Mouse (Mus musculus): Measurements from ENCODE around the gene Castor1. TPM values are rescaled to one million over a fixed set of nuclear protein-coding genes. Genes with fewer than 3 reads are reported as not detected.
A peak's percentile ranks its signal among the peaks of the same experiment; 100 is the strongest.

Castor1 gene
- polyA plus RNA-seq, 1 experiment from 2014 or later: 2.1 TPM

GRCm38 (mm10) chr11:4187318-4187700, 30.7 kb upstream of the Castor1 start:
- Histone ChIP-seq H3K9ac (replicated peaks; ENCODE audit: low read length) (peak overlapping the region; percentile 84), H3K36me3 (ENCODE audit: control insufficient read depth, insufficient read depth, low read length) (peaks cover 10% of the 10 kb centered on the region), H3K9me3 (ENCODE audit: control insufficient read depth, low read length) (no peaks in the 10 kb centered on the region), H3K27ac (replicated peaks; ENCODE audit: low read depth, low read length) (no peak overlapping the region), H3K4me1 (ENCODE audit: control insufficient read depth, insufficient read depth, low read length) (peaks cover 10% of the 10 kb centered on the region), H3K4me2 (ENCODE audit: low read length) (peak overlapping the region; percentile 88), H3K27me3 (ENCODE audit: control insufficient read depth, insufficient read depth, low read length) (no peaks in the 10 kb centered on the region), H3K4me3 (replicated peaks; ENCODE audit: low read depth, low read length) (peak overlapping the region; percentile 84)
- 10% methylated on average over 9 of the region's 9 CpGs for WGBS
- ATAC-seq (ENCODE audit: low FRiP score, low TSS enrichment) (no peak), DNase-seq (peak; percentile 10)

DNA sequence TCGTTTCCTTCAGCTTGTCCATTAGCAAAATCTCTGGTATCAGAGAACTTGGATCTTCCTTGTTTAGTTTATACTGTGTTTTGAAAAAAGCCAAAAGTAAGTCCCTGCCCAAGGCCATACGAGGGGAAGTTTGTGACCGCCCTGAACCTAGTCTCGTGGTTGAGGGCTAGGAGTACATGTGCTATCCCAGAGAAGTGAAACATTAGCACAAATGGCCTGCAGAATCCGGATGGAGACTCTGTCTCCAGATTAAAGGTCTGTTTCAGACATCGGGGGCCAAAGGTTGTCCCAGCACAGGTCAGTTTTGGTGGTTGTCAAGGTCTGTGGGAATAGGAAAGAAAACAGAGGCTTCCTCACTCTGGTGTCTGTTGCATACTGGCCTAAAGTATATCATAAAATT, 28.8 kb upstream of the Castor1 start:
- H3K4me3 ChIP-seq (replicated peaks; ENCODE audit: low read depth, low read length): no peak overlapping the region
- H3K4me2 ChIP-seq (ENCODE audit: low read length): no peak overlapping the region
- no peak overlapping the region for H3K9ac ChIP-seq (replicated peaks; ENCODE audit: low read length)
- no peak overlapping the region for H3K27ac ChIP-seq (replicated peaks; ENCODE audit: low read depth, low read length)
- H3K4me1 ChIP-seq (ENCODE audit: control insufficient read depth, insufficient read depth, low read length): peaks cover 10% of the 10 kb centered on the region
- no peaks in the 10 kb centered on the region for H3K9me3 ChIP-seq (ENCODE audit: control insufficient read depth, low read length)
- H3K36me3 ChIP-seq (ENCODE audit: control insufficient read depth, insufficient read depth, low read length): 0 out of 2 replicates have a peak, but pooled peaks cover 3% of the 10 kb centered on the region
- WGBS: 86% methylated on average over 6 of the region's 6 CpGs
- ATAC-seq (ENCODE audit: low FRiP score, low TSS enrichment): no peak
- DNase-seq: no peak
- H3K27me3 ChIP-seq (ENCODE audit: control insufficient read depth, insufficient read depth, low read length): no peaks in the 10 kb centered on the region

- Histone ChIP-seq H3K4me3 (replicated peaks; ENCODE audit: low read depth, low read length) (no peak overlapping the region), H3K36me3 (ENCODE audit: control insufficient read depth, insufficient read depth, low read length) (0 out of 2 replicates have a peak, but pooled peaks cover 3% of the 10 kb centered on the region), H3K27me3 (ENCODE audit: control insufficient read depth, insufficient read depth, low read length) (no peaks in the 10 kb centered on the region), H3K9ac (replicated peaks; ENCODE audit: low read length) (no peak overlapping the region), H3K9me3 (ENCODE audit: control insufficient read depth, low read length) (no peaks in the 10 kb centered on the region), H3K4me2 (ENCODE audit: low read length) (no peak overlapping the region), H3K4me1 (ENCODE audit: control insufficient read depth, insufficient read depth, low read length) (peaks cover 10% of the 10 kb centered on the region), H3K27ac (replicated peaks; ENCODE audit: low read depth, low read length) (no peak overlapping the region)
- WGBS: 88% methylated on average over 3 of the region's 3 CpGs
- DNase-seq (no peak), ATAC-seq (ENCODE audit: low FRiP score, low TSS enrichment) (no peak)
Observed at GRCm38 (mm10) chr11:4190677-4191076, 27.3 kb upstream of the Castor1 start.

GRCm38 (mm10) chr11:4192757-4193156, 25.3 kb upstream of the Castor1 start:
- 83% methylated on average over 3 of the region's 3 CpGs for WGBS
- DNase-seq (no peak), ATAC-seq (ENCODE audit: low FRiP score, low TSS enrichment) (no peak)
- Histone ChIP-seq H3K27me3 (ENCODE audit: control insufficient read depth, insufficient read depth, low read length) (no peaks in the 10 kb centered on the region), H3K27ac (replicated peaks; ENCODE audit: low read depth, low read length) (no peak overlapping the region), H3K4me1 (ENCODE audit: control insufficient read depth, insufficient read depth, low read length) (peaks cover 2% of the 10 kb centered on the region), H3K9me3 (ENCODE audit: control insufficient read depth, low read length) (no peaks in the 10 kb centered on the region), H3K9ac (replicated peaks; ENCODE audit: low read length) (no peak overlapping the region), H3K36me3 (ENCODE audit: control insufficient read depth, insufficient read depth, low read length) (0 out of 2 replicates have a peak, but pooled peaks cover 3% of the 10 kb centered on the region), H3K4me2 (ENCODE audit: low read length) (no peak overlapping the region), H3K4me3 (replicated peaks; ENCODE audit: low read depth, low read length) (no peak overlapping the region)

GRCm38 (mm10) chr11:4193420-4193819, 24.6 kb upstream of the Castor1 start:
- no peak for ATAC-seq (ENCODE audit: low FRiP score, low TSS enrichment)
- no peak overlapping the region for H3K27ac ChIP-seq (replicated peaks; ENCODE audit: low read depth, low read length)
- H3K4me1 ChIP-seq (ENCODE audit: control insufficient read depth, insufficient read depth, low read length): no peaks in the 10 kb centered on the region
- H3K27me3 ChIP-seq (ENCODE audit: control insufficient read depth, insufficient read depth, low read length): no peaks in the 10 kb centered on the region
- H3K4me2 ChIP-seq (ENCODE audit: low read length): no peak overlapping the region
- 0 out of 2 replicates have a peak, but pooled peaks cover 3% of the 10 kb centered on the region for H3K36me3 ChIP-seq (ENCODE audit: control insufficient read depth, insufficient read depth, low read length)
- no peak overlapping the region for H3K4me3 ChIP-seq (replicated peaks; ENCODE audit: low read depth, low read length)
- H3K9ac ChIP-seq (replicated peaks; ENCODE audit: low read length): no peak overlapping the region
- no peaks in the 10 kb centered on the region for H3K9me3 ChIP-seq (ENCODE audit: control insufficient read depth, low read length)
- DNase-seq: no peak

GRCm38 (mm10) chr11:4195597-4196031, 22.4 kb upstream of the Castor1 start:
- Histone ChIP-seq H3K4me3 (replicated peaks; ENCODE audit: low read depth, low read length) (no peak overlapping the region), H3K9ac (replicated peaks; ENCODE audit: low read length) (no peak overlapping the region), H3K36me3 (ENCODE audit: control insufficient read depth, insufficient read depth, low read length) (0 out of 2 replicates have a peak, but pooled peaks cover 3% of the 10 kb centered on the region), H3K4me2 (ENCODE audit: low read length) (no peak overlapping the region), H3K4me1 (ENCODE audit: control insufficient read depth, insufficient read depth, low read length) (no peaks in the 10 kb centered on the region), H3K9me3 (ENCODE audit: control insufficient read depth, low read length) (no peaks in the 10 kb centered on the region), H3K27me3 (ENCODE audit: control insufficient read depth, insufficient read depth, low read length) (no peaks in the 10 kb centered on the region), H3K27ac (replicated peaks; ENCODE audit: low read depth, low read length) (no peak overlapping the region)
- WGBS: 86% methylated on average over 3 of the region's 3 CpGs
- ATAC-seq (ENCODE audit: low FRiP score, low TSS enrichment) (no peak), DNase-seq (no peak)

GRCm38 (mm10) chr11:4196636-4197035, 21.4 kb upstream of the Castor1 start:
- Histone ChIP-seq H3K27me3 (ENCODE audit: control insufficient read depth, insufficient read depth, low read length) (no peaks in the 10 kb centered on the region), H3K4me1 (ENCODE audit: control insufficient read depth, insufficient read depth, low read length) (no peaks in the 10 kb centered on the region), H3K27ac (replicated peaks; ENCODE audit: low read depth, low read length) (no peak overlapping the region), H3K9me3 (ENCODE audit: control insufficient read depth, low read length) (no peaks in the 10 kb centered on the region), H3K4me3 (replicated peaks; ENCODE audit: low read depth, low read length) (no peak overlapping the region), H3K4me2 (ENCODE audit: low read length) (no peak overlapping the region), H3K36me3 (ENCODE audit: control insufficient read depth, insufficient read depth, low read length) (0 out of 2 replicates have a peak, but pooled peaks cover 3% of the 10 kb centered on the region), H3K9ac (replicated peaks; ENCODE audit: low read length) (no peak overlapping the region)
- WGBS: 85% methylated on average over 8 of the region's 8 CpGs
- ATAC-seq (ENCODE audit: low FRiP score, low TSS enrichment): no peak
- DNase-seq: no peak

DNA sequence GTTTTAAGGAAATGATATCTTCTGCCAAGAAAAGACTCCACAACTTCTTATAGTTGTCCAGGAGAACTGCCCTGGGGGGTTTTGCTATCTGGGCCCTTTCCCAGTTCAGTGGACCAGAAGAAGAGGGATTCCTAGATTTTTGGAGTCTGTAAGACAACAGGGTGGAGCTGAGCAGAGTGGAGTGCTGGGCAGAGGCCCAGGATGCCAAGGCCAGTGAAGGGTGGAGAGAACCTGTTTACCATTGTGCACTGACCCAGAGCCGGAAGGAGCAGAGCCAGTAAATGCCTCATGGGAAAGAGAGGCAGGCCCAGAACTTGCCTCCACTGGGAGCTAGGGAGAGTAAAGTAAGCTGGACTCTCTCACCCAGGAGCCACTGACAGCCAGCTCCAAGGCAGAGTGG, 20.3 kb upstream of the Castor1 start:
- no peak overlapping the region for H3K4me3 ChIP-seq (replicated peaks; ENCODE audit: low read depth, low read length)
- no peak overlapping the region for H3K4me2 ChIP-seq (ENCODE audit: low read length)
- no peaks in the 10 kb centered on the region for H3K27me3 ChIP-seq (ENCODE audit: control insufficient read depth, insufficient read depth, low read length)
- no peaks in the 10 kb centered on the region for H3K4me1 ChIP-seq (ENCODE audit: control insufficient read depth, insufficient read depth, low read length)
- H3K9ac ChIP-seq (replicated peaks; ENCODE audit: low read length): no peak overlapping the region
- ATAC-seq (ENCODE audit: low FRiP score, low TSS enrichment): no peak
- no peak for DNase-seq
- H3K9me3 ChIP-seq (ENCODE audit: control insufficient read depth, low read length): no peaks in the 10 kb centered on the region
- no peak overlapping the region for H3K27ac ChIP-seq (replicated peaks; ENCODE audit: low read depth, low read length)
- WGBS: 72% methylated on average over 1 of the region's 1 CpGs
- H3K36me3 ChIP-seq (ENCODE audit: control insufficient read depth, insufficient read depth, low read length): 0 out of 2 replicates have a peak, but pooled peaks cover 3% of the 10 kb centered on the region

DNA sequence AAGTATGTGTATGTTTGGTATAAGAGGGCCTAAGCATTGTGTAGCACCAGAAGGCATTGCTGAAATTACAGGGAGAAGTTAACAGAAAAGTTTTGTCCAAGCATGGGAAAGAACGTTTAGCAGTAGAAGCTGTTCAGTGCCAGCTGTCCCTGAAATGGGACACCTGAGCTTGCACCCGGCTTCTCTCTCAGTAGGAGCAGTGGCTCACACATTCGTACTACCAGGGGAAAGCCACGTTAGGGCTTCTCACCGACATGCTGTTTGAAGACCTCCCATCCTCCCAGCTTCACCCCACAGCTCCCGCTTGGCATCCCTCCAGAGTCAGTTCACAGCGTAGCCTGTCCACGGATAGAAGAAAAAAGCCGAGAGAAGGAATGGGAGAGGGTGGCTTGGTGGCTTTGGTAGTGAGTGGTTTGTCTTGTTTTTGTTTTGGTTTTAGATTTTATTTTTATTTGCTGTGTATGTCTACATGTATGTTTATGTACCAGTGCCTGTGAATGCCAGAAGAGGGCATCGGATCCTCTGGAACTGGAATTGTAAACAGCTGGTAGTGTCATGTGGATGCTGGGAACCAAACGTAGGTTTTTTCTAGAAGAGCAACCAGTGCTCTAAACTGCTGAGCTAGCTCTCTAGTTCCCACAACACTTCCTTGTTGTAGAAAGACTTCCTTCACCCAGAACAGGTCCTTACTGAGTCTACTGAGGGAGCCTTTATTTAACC, 15.9 kb upstream of the Castor1 start:
- H3K9ac ChIP-seq (replicated peaks; ENCODE audit: low read length): no peak overlapping the region
- no peak overlapping the region for H3K27ac ChIP-seq (replicated peaks; ENCODE audit: low read depth, low read length)
- ATAC-seq (ENCODE audit: low FRiP score, low TSS enrichment) (no peak), DNase-seq (no peak)
- peaks cover 8% of the 10 kb centered on the region for H3K36me3 ChIP-seq (ENCODE audit: control insufficient read depth, insufficient read depth, low read length)
- H3K9me3 ChIP-seq (ENCODE audit: control insufficient read depth, low read length): no peaks in the 10 kb centered on the region
- no peaks in the 10 kb centered on the region for H3K27me3 ChIP-seq (ENCODE audit: control insufficient read depth, insufficient read depth, low read length)
- 76% methylated on average over 11 of the region's 11 CpGs for WGBS
- H3K4me2 ChIP-seq (ENCODE audit: low read length): no peak overlapping the region
- no peaks in the 10 kb centered on the region for H3K4me1 ChIP-seq (ENCODE audit: control insufficient read depth, insufficient read depth, low read length)
- H3K4me3 ChIP-seq (replicated peaks; ENCODE audit: low read depth, low read length): no peak overlapping the region

All from midbrain, embryonic 14.5 days (tissue).